Mouse (Mus musculus) spleen, embryonic (tissue): ENCODE data around the gene Timm50.

Experiments
- CTCF ChIA-PET: fragments of 350-600 bp; sonication (Branson Sonifier 250); formaldehyde crosslinking; loops from one replicate; lab custom pipeline; 2022; lab: Charles Lee

Gene Timm50

DNA sequence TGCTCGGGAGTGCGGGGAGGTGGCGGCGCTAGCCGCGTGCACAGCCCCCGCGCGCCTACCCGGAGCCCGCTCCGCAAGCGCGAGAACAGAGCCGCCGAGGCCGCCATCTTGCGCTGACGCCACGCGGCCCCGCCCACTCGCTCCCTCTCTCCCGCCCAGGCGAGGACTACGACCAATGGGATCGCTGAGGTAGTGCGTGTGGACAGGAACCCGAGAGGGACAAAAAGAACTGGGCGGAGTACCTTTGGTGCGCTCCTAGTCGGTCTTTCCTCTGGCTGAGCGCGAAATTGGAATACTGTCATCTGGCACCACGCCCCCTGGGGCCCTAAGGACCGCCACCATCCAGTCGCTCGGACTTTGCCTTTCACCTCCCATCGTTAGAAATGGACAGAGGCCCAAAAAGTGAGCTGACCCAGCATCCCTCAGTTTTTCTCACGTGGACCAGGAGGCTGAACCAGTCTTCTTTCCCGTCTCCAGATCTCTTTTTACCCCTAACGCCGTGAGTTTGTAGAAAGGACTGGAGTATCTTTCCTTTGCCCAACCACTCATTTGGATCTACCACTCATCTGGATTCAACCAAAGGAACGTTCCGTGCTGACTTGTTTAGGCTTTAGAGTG, at the start of gene Timm50:
Timm50 (minus strand) TSS at position 147 of the 618 bp plus-strand sequence.
- CTCF ChIA-PET: no interaction called here

DNA sequence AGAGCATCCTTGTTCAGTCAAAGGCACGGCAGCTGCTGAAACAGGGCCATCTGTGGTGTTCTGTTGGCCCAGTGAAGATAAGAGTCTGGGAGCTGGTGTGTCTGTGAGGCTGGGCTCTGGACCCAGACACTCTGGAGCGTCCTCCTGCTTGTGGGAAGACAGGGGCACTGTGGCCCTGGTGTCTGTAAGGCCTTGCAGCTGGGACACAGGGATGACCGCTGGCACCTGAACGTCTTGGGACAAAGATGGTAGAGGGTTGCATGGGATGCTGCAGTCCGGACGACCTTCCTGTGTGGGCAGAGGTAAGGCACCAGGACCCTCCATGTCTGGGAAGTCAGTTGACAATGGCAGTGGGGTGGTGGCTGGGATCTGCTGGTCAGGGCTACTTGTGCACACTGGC, 48.4 kb upstream of the Timm50 start:
- CTCF ChIA-PET: no interaction called here

GRCm38 (mm10) chr7:28359854-28360253, 48.0 kb upstream of the Timm50 start:
- CTCF ChIA-PET: no interaction called here

- CTCF ChIA-PET: no interaction called here
Measured at GRCm38 (mm10) chr7:28358431-28358830, 46.6 kb upstream of the Timm50 start.

DNA sequence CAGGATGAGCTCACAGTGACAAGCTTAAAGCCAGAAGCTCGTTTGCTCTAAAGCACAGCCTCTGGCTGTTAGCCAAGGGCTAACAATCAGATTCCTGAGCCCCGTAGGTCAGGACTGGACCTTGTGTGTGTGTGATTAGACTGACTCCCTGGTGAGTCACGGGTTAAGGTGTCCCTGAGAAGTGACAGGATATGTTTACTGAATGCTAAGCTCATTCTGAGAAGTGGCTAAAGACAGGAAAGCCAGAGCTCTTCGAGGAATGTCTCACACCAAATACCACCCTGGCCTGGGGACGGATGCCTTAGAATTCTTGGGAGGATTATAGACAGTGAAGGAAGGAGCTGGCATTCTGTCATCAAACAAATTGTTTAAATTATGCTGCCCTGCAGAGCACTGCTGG, 46.1 kb upstream of the Timm50 start:
- CTCF ChIA-PET: no interaction called here

DNA sequence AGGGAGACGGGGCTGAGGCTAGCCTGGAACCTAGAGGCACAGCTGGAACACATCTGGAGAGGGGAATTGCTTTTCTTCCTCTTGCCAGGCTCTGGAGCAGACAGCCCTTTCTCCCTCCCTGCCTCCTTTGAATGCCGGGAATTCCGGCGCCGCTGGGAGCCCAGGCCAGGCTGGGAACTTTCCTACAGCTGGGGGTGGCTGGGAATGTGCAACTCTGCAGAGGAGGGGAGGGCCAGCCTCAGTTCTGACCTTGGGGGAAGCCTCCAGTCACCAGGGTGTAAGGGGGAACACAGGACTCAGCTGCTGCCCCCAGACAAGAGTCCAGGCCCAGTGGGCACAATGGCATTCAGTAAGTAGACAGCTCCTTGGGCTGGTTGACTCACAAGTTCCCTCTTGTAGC, 45.1 kb upstream of the Timm50 start:
- CTCF ChIA-PET: interaction anchor here (0.7 kb wide), 1 partner anchor 86 kb away, joined by 3 read pairs; no protein-coding TSS in a partner anchor

GRCm38 (mm10) chr7:28355221-28355620, 43.3 kb upstream of the Timm50 start:
- CTCF ChIA-PET: no interaction called here

DNA sequence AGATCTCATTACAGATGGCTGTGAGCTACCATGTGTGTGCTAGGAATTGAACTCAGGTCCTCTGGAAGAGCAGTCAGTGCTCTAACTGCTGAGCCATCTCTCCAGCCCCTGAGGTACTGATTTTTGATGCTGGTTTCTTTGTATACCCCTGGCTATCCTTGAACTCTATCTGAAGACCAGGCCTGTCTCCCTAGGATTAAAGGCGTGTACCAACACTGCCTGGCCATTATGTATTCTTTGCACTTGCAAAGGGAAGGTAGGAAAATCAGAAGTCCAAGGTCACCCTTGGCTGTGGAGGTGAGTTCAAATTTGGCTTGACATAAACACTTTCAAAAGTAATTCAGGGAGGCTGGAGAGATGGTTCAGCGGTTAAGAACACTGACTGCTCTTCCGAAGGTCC, 42.7 kb upstream of the Timm50 start:
- CTCF ChIA-PET: no interaction called here

- CTCF ChIA-PET: no interaction called here
Measured at GRCm38 (mm10) chr7:28354113-28354581, 42.3 kb upstream of the Timm50 start.

DNA sequence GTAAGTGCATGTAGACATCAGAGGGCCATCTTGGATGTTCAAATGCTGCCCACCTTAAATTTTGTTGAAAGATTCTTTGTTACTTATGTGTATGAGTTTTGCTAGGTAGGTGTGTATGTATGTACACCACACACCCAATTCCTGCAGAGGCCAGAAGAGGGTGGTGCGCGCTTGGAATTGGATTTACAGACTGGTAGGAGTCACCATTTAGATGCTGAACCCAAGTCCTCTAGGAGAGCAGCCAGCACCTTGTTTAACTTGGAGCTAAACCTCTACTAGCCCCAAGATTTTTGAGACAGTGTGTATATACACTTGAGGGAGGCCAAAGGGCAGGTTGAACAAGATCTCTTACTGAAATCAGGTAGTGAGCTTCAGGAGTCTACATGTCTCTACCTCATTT, 41.4 kb upstream of the Timm50 start:
- CTCF ChIA-PET: interaction anchor here (0.8 kb wide), 1 partner anchor 18 kb away, joined by 7 read pairs; no protein-coding TSS in a partner anchor

GRCm38 (mm10) chr7:28351676-28352191, 39.9 kb upstream of the Timm50 start:
- CTCF ChIA-PET: no interaction called here

DNA sequence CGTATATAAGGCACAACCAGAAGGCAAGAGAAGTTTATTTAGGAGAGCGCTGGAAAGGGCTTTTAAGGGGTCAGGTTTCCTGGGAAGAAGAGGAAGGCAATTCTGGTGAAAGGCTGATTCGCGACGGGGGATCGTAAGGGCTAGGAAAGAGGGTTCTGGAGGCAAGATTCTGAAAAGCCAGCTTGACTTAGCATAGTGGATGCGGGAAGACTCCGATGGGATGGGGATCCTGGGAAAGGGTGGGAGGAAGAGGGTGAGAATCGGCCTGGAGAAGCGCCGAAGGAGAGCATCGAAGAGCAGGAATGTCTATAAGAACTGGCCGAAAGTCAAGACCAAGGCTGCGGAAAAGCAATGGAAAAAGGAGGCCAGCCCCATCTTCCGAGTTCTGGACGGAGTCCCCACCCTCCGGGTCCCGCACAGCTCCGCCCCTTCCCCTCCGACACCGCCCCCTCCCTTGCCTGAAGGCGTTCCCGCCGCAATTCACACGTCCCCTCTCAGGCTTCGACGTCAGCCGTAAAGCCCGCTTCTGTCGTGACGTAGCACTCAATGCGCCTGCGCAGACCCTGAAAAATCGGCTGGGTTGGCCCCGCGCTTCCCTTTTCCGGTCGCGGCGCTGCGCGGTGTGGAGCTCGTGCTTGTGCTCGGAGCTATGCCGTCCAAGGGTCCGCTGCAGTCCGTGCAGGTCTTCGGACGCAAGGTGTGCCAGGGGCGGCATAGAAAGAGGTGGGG, 38.4 kb upstream of the Timm50 start, which contains the start of gene Rps16:
Rps16 (plus strand) TSS at position 498 of the 729 bp plus-strand sequence.
- CTCF ChIA-PET: no interaction called here

GRCm38 (mm10) chr7:28348601-28349000, 36.7 kb upstream of the Timm50 start:
- CTCF ChIA-PET: no interaction called here

- CTCF ChIA-PET: no interaction called here
Measured at GRCm38 (mm10) chr7:28347746-28348145, 35.9 kb upstream of the Timm50 start.

- CTCF ChIA-PET: interaction anchor here (1.2 kb wide), 1 partner anchor 18 kb away, joined by 4 read pairs; no protein-coding TSS in a partner anchor
Measured at GRCm38 (mm10) chr7:28344637-28345036, 32.8 kb upstream of the Timm50 start.

- CTCF ChIA-PET: interaction anchor here (0.6 kb wide), 1 partner anchor 35 kb away, joined by 8 read pairs; no protein-coding TSS in a partner anchor
Measured at GRCm38 (mm10) chr7:28341381-28341780, 29.5 kb upstream of the Timm50 start.

DNA sequence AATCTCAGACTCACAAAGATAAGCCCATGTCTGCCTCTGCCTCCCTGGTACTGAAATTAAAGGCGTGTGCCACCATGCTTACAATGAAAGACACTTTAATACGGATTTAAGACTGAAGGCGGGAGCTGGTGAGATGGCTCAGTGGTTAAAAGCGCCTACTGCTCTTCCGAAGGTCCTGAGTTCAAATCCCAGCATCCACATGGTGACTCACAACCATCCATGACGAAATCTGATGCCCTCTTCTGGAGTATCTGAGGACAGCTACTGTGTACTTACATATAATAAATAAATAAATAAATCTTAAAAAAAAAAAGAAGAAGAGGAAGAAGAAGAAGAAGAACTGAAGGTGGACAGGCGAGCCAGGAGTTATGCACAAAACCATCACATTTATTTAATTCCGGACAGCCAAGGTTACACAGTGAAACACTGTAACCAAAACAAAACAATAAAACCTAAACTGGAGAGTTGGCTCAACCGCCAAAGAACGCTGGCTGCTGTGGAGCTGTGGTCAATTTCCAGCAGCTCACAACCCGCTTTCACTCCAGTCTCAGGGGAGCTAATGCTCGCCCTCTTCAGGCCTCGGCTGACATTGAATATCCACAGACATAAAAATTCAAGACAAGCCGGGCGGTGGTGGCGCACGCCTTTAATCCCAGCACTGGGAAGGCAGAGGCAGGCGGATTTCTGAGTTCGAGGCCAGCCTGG, 27.5 kb upstream of the Timm50 start:
- CTCF ChIA-PET: interaction anchor here (0.7 kb wide), 1 partner anchor 984 kb away, joined by 5 read pairs; no protein-coding TSS in a partner anchor

DNA sequence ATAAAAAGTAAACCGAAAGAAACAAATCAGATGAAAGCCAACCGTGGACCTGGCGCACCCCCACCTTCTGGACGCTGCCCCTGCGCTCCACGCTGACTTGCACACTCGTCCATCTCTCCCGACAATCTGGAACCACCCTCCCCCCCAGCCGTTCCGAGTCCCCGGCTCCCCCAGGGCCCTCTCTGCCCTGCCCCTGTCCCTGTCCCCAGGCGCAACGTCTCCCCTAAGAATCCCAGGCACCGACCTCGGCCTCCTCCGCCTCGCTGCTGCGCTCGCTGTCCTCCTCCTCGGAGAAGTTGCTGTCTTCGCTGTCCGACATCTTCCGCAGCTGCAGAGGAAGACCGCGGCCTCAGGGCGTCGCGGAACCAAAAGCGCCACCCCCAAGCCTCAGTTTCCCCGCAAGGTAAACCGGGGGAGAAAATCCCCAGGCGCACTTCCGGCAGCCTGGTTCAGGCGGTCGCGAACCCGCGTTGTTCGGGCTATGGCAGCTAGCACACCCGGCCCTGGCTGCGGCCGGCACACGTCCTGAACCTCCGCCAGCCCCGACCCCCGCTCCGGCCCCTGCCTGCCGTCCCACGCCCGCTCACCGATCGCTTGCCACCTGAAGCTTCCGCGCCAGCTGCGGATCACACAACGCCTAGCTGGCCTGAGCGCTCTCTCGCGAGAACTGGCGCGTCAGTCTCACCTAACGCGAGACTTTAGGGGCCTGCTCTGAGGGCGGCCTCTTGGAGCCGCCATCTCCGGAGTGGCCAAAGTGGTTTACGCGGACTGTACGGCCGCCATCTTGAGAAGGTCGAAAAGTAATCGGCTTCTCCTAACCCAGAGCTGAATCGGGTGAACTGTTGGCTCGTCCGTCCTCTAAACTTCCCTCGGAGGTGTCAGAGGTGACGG, 26.5 kb upstream of the Timm50 start, which contains the start of gene Supt5:
Supt5 (minus strand) TSS at position 639 of the 891 bp plus-strand sequence.
- CTCF ChIA-PET: interaction anchor here (0.7 kb wide), 1 partner anchor 985 kb away, joined by 5 read pairs; no protein-coding TSS in a partner anchor

DNA sequence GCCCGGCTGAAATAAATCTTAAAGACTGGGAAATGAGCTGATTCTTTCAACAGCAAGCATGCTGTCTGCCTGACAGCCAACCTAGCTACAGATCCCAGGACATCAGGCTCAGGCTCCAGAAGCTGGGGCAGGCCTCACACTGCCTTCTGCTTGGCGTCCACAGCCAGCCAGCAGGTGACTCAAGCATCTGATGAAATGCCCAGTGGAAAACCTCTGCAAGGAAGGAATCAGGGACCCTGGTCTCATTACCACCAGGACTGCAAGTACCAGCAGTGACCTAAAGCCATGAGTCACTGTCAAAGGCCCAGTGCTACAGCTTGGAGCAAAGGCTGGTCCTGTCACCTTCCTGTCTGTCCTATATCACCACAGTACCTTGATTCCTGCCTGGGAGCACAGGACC, 23.6 kb upstream of the Timm50 start:
- CTCF ChIA-PET: no interaction called here

DNA sequence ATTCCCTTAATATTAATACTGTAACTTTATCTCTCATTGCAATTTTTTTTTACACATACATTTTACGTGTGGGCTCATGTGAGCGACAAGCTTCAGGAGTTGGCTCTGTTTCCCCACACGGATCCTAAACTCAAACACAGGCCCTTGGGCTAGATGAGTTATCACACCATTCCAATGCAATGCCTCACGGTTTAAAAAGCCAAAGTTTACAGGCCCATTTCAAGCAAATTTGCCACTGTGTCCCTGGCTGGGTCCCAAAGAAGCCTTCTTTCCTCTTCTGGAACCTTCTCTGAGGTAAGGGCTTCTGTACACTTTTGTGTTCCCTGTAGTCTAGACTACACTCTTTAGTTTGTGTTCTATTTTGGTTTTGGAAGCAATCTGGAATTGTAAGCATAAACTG, 22.7 kb upstream of the Timm50 start:
- CTCF ChIA-PET: no interaction called here

GRCm38 (mm10) chr7:28328260-28328659, 16.4 kb upstream of the Timm50 start:
- CTCF ChIA-PET: interaction anchor here (1.0 kb wide), 1 partner anchor 201 kb away, joined by 3 read pairs; no protein-coding TSS in a partner anchor
